Mouse (Mus musculus): ENCODE results near the gene Fam133b. TPM values are rescaled to one million over a fixed set of nuclear protein-coding genes. Genes with fewer than 3 reads are reported as not detected.

Fam133b gene
- polyA plus RNA-seq, 1 experiment from 2014 or later, result 36.6 TPM

DNA sequence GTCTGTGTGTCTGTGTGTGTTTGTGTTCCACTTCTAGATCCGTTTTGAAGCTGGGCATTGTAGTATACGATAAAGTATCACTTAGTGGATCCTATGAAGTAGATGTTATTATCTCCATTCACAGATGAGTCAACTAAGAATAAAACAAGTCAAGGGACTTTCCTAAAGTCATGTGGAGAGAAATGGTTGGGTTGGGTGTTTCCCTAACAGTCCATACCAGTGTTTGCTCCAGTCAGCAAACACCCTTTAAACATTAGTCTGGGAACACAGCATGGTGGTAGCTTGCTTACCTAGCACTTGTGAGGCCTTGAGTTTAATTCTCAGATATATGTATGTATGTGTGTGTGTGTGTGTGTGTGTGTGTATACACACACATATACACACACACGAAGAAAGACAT, 34.1 kb upstream of the Fam133b start:
- TF ChIP-seq CTCF (IDR thresholded peaks at IDR 0.05; ENCODE audit: low read depth), result no peak
- Histone ChIP-seq H3K9me3 (ENCODE audit: low read depth, low read length) (no peaks in the 10 kb centered on the region), H3K27ac (ENCODE audit: low read depth) (no peak overlapping the region), H3K9ac (no peak overlapping the region), H3K4me2 (no peak overlapping the region), H3K4me1 (ENCODE audit: insufficient read depth) (peaks cover 3% of the 10 kb centered on the region; the same call in 1 of the 2 replicates), H3K4me3 (ENCODE audit: low read depth, low read length) (no peak overlapping the region), H3K27me3 (ENCODE audit: insufficient read depth, low read length) (no peaks in the 10 kb centered on the region), H3K36me3 (ENCODE audit: insufficient read depth) (no peaks in the 10 kb centered on the region)
- ATAC-seq (ENCODE audit: insufficient read depth) (no peak), DNase-seq (no peak)
- 71% methylated on average over 3 of the region's 3 CpGs for WGBS

DNA sequence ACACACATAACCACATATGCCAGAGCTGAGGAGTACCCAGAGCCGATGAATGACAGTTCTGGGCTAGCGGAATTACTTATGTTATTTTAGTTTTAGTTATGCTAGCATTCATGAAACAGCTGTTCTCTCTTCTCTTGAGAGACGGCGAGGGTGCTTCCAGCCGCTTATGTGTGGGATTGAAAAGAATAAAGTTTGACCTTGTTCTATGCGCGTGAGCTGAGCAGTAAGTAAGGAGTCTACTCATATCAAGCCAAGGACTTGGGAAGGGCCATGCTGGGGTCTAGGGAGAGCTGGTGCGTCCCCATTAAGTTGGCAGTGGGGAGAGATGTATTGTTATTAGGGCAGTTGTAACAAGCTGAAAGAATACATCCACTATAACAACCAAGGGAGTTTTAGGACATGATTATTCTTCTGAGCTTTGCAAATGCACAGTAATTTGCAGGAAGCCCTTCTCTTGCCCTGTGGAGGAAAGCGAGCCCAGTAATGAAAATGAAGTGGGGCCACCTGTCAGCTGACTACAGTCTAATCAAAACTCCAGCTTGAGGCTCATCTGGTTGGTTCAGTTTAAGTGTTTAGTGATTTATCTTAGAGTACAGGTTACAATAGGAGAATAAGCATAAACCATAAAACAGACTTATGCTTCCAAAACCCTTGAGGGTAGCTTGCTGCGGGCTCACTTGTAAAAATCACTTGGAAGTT, 32.4 kb upstream of the Fam133b start:
- H3K36me3 ChIP-seq (ENCODE audit: insufficient read depth), result no peaks in the 10 kb centered on the region
- H3K4me2 ChIP-seq, result no peak overlapping the region
- 71% methylated on average over 10 of the region's 10 CpGs for WGBS
- H3K9ac ChIP-seq, result no peak overlapping the region
- no peak for TF ChIP-seq CTCF (IDR thresholded peaks at IDR 0.05; ENCODE audit: low read depth)
- no peaks in the 10 kb centered on the region for H3K27me3 ChIP-seq (ENCODE audit: insufficient read depth, low read length)
- DNase-seq, result no peak
- no peak overlapping the region for H3K4me3 ChIP-seq (ENCODE audit: low read depth, low read length)
- H3K4me1 ChIP-seq (ENCODE audit: insufficient read depth), result peaks cover 3% of the 10 kb centered on the region; the same call in 1 of the 2 replicates
- H3K27ac ChIP-seq (ENCODE audit: low read depth), result no peak overlapping the region
- H3K9me3 ChIP-seq (ENCODE audit: low read depth, low read length), result no peaks in the 10 kb centered on the region
- ATAC-seq (ENCODE audit: insufficient read depth), result no peak

DNA sequence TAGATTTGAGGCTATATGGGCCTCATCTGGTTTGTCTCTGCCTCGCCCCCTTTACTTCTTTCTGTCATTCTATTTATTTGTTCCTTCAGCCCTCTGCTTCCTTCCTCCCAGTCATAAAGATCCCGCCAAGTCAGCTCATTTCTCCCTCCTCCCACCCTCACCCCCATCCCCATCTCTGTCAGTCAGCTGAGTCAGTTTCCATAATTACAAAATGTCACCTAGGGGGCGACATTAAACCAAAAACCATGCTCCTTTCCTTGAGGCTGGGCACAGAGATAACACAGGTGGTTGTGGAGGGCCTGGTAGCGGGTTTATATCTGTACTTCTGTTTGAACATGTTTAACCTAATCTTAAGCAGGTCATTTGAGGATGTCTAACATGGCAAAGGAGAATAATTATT, 31.0 kb upstream of the Fam133b start:
- no peaks in the 10 kb centered on the region for H3K36me3 ChIP-seq (ENCODE audit: insufficient read depth)
- TF ChIP-seq CTCF (IDR thresholded peaks at IDR 0.05; ENCODE audit: low read depth), result peak; percentile 33; the same call in 1 of the 2 replicates
- H3K4me3 ChIP-seq (ENCODE audit: low read depth, low read length), result no peak overlapping the region
- peak; percentile 27 for DNase-seq
- H3K27me3 ChIP-seq (ENCODE audit: insufficient read depth, low read length), result no peaks in the 10 kb centered on the region
- no peak overlapping the region for H3K4me2 ChIP-seq
- no peak for ATAC-seq (ENCODE audit: insufficient read depth)
- H3K9ac ChIP-seq, result no peak overlapping the region
- WGBS, result 35% methylated on average over 4 of the region's 4 CpGs
- no peaks in the 10 kb centered on the region for H3K9me3 ChIP-seq (ENCODE audit: low read depth, low read length)
- no peak overlapping the region for H3K27ac ChIP-seq (ENCODE audit: low read depth)
- peaks cover 3% of the 10 kb centered on the region; the same call in 1 of the 2 replicates for H3K4me1 ChIP-seq (ENCODE audit: insufficient read depth)

DNA sequence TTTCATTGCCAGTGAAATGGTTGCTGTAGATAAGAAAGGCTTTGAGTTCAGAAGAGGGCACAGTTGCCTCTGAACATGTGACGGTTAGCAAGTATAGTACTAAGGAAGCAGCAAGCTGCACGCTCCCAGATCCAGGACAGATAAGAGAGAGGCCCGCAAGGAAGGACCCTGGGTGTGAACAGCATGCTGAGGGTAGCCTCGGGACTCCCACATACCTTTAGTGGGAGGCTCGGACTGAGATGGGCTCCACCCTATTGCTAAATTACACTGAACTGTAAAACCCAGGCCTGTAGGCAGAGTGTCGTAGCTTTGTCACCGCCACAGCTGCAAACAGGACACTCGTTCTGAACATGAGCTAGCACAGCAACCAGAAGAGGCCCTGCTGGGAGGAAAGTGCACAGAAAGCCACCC, 28.7 kb upstream of the Fam133b start:
- Histone ChIP-seq H3K9ac (no peak overlapping the region), H3K4me2 (no peak overlapping the region), H3K4me3 (ENCODE audit: low read depth, low read length) (no peak overlapping the region), H3K9me3 (ENCODE audit: low read depth, low read length) (no peaks in the 10 kb centered on the region), H3K27me3 (ENCODE audit: insufficient read depth, low read length) (no peaks in the 10 kb centered on the region), H3K36me3 (ENCODE audit: insufficient read depth) (peaks cover 7% of the 10 kb centered on the region; the same call in 1 of the 2 replicates), H3K4me1 (ENCODE audit: insufficient read depth) (peaks cover 3% of the 10 kb centered on the region; the same call in 1 of the 2 replicates), H3K27ac (ENCODE audit: low read depth) (no peak overlapping the region)
- DNase-seq (no peak), ATAC-seq (ENCODE audit: insufficient read depth) (no peak)
- TF ChIP-seq CTCF (IDR thresholded peaks at IDR 0.05; ENCODE audit: low read depth), result no peak
- WGBS, result 59% methylated on average over 8 of the region's 8 CpGs

DNA sequence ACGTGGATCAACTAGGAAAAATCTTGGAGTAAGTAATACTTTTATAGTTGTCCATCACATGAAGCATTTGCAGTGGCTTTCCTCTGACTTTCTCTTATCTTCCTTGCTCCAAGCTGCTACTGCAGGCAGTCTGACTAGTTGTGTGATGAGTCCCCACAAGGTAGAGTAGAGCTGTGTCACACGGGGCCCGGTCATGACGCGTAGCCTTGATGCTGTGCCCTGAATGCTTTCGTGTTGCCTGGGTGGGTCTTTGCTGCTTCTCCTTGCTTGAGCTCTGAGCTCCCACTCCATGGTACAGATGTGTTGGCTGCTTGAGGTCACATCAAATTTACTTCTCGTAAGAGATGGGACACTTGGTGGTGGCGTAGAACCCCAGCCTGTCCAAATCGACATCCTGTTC, 28.2 kb upstream of the Fam133b start:
- no peak overlapping the region for H3K4me2 ChIP-seq
- no peaks in the 10 kb centered on the region for H3K27me3 ChIP-seq (ENCODE audit: insufficient read depth, low read length)
- peaks cover 3% of the 10 kb centered on the region; the same call in 1 of the 2 replicates for H3K4me1 ChIP-seq (ENCODE audit: insufficient read depth)
- H3K9ac ChIP-seq, result no peak overlapping the region
- H3K4me3 ChIP-seq (ENCODE audit: low read depth, low read length), result no peak overlapping the region
- no peak for DNase-seq
- ATAC-seq (ENCODE audit: insufficient read depth), result no peak
- 89% methylated on average over 9 of the region's 9 CpGs for WGBS
- no peak for TF ChIP-seq CTCF (IDR thresholded peaks at IDR 0.05; ENCODE audit: low read depth)
- no peak overlapping the region for H3K27ac ChIP-seq (ENCODE audit: low read depth)
- peaks cover 8% of the 10 kb centered on the region; the same call in 1 of the 2 replicates for H3K36me3 ChIP-seq (ENCODE audit: insufficient read depth)
- no peaks in the 10 kb centered on the region for H3K9me3 ChIP-seq (ENCODE audit: low read depth, low read length)

DNA sequence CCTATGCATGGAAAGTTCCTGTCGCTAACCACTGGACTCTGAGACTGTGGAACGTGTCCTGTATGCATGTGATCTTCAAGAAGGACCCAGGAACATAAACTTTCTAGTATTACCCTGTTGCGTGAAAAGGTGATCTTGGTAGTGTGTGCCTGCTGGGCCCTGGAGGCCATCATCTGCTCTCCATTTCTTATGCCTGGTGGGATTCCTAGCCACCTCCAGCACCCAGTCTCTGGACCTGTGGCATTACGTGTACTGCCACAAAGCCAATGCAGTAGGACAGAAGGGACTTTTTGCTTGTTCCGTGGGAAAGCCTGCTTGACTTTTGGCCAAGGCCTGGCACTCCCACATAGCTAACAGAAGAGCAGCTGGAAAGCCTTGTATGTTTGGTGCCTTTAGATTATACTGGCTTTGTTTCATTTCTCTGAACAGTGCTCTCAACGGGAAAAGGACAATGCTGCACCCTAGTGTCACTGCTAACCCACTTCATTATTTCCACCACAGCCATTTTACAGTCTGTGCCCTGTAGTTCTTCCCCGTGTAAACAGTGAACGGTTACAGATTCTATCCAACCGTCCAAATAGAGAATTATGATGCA, 27.1 kb upstream of the Fam133b start:
- Histone ChIP-seq H3K4me1 (ENCODE audit: insufficient read depth) (no peaks in the 10 kb centered on the region), H3K36me3 (ENCODE audit: insufficient read depth) (peaks cover 14% of the 10 kb centered on the region; the same call in 1 of the 2 replicates), H3K9me3 (ENCODE audit: low read depth, low read length) (no peaks in the 10 kb centered on the region), H3K27ac (ENCODE audit: low read depth) (no peak overlapping the region), H3K4me3 (ENCODE audit: low read depth, low read length) (no peak overlapping the region), H3K27me3 (ENCODE audit: insufficient read depth, low read length) (no peaks in the 10 kb centered on the region), H3K9ac (no peak overlapping the region), H3K4me2 (no peak overlapping the region)
- DNase-seq (peak; percentile 82), ATAC-seq (ENCODE audit: insufficient read depth) (peak; percentile 88)
- WGBS, result 42% methylated on average over 9 of the region's 9 CpGs
- TF ChIP-seq CTCF (IDR thresholded peaks at IDR 0.05; ENCODE audit: low read depth), result peak; percentile 77

All from lung, embryonic 14.5 days (tissue).